Mouse (Mus musculus) stomach, postnatal 0 days (tissue): ENCODE measurements at regions not wholly inside any gene's neighbourhood (a gene's known extent, or its start where the extent isn't known, plus 50 kb on each side); places are given as distances from the start of the nearest gene placed in this dataset.

Experiments used
- ATAC-seq: fragments of 200-750 bp; cut with Nextera tagmentation; 2 replicates; pipeline ENCODE4 v1.8.0; 2017; ENCODE audit not compliant: low FRiP score, low TSS enrichment
- DNase-seq: peaks from one replicate; pipeline ENCODE4 v3.0.0-alpha.2; 2016; ENCODE audit warnings: low spot score
- H3K27ac ChIP-seq: fragments of 300-500 bp; sonication (generic); replicated peaks from 2 replicates; pipeline ENCODE4 v1.5.1; 2014; ENCODE audit warnings: mild to moderate bottlenecking, control low read depth
- H3K27me3 ChIP-seq: fragments of 300-500 bp; sonication (generic); 2 replicates; pipeline ENCODE4 v1.6.1; 2014; ENCODE audit warnings: low read length; ENCODE audit not compliant: control insufficient read depth, insufficient read depth
- H3K36me3 ChIP-seq: fragments of 300-500 bp; sonication (generic); 2 replicates; pipeline ENCODE4 v1.6.1; 2014; ENCODE audit warnings: low read length, mixed read lengths; ENCODE audit not compliant: control insufficient read depth, insufficient read depth
- H3K4me1 ChIP-seq: fragments of 300-500 bp; sonication (generic); replicated peaks from 2 replicates; pipeline ENCODE4 v1.6.1; 2014; ENCODE audit warnings: antibody characterized with exemption; ENCODE audit not compliant: control insufficient read depth, insufficient read depth
- H3K4me2 ChIP-seq: fragments of 300-500 bp; sonication (generic); replicated peaks from 2 replicates; pipeline ENCODE4 v1.6.1; 2014; ENCODE audit warnings: low read depth, mild to moderate bottlenecking, control low read depth, moderate library complexity
- H3K4me3 ChIP-seq: fragments of 300-500 bp; sonication (generic); 2 replicates; pipeline ENCODE4 v1.5.1; 2014; ENCODE audit warnings: low read depth, low read length, control low read depth
- H3K9ac ChIP-seq: fragments of 300-500 bp; sonication (generic); 2 replicates; pipeline ENCODE4 v1.6.1; 2014; ENCODE audit warnings: mild to moderate bottlenecking, low read length, control low read depth, mixed read lengths
- H3K9me3 ChIP-seq: fragments of 300-500 bp; sonication (generic); 2 replicates; pipeline ENCODE4 v1.6.1; 2016; ENCODE audit warnings: low read length; ENCODE audit not compliant: control insufficient read depth
- CTCF ChIP-seq: IDR thresholded peaks from 2 replicates; pipeline ENCODE4 v1.5.1; 2016; ENCODE audit warnings: antibody characterized with exemption, low read depth, mild to moderate bottlenecking, moderate library complexity
- EP300 ChIP-seq: optimal IDR thresholded peaks from 2 replicates; pipeline ENCODE3; 2016; ENCODE audit warnings: antibody characterized with exemption
- WGBS: fragments of 180-500 bp; shearing (Covaris S2); extraction: QIAGEN DNeasy Blood & Tissue Kit; methylation state at CpG from one replicate; pipeline ENCODE4 v1.1.7; 2014; 5-methylcytosine and 5-hydroxymethylcytosine counted together

- no peak overlapping the region for H3K4me3 ChIP-seq
- H3K4me1 ChIP-seq: peaks cover 2% of the 10 kb centered on the region; the same call in 1 of the 2 replicates
- no peaks in the 10 kb centered on the region for H3K9me3 ChIP-seq
- TF ChIP-seq CTCF: no peak
- TF ChIP-seq EP300: no peak
- H3K36me3 ChIP-seq: no peaks in the 10 kb centered on the region
- no peaks in the 10 kb centered on the region for H3K27me3 ChIP-seq
- WGBS: 10% methylated on average over 6 of the region's 6 CpGs
- ATAC-seq: no peak
- no peak for DNase-seq
- no peak overlapping the region for H3K27ac ChIP-seq
- H3K9ac ChIP-seq: no peak overlapping the region
- H3K4me2 ChIP-seq: no peak overlapping the region
Measured at GRCm38 (mm10) chr11:105507972-105508659, 51.6 kb upstream of the March10 start.

- no peak for TF ChIP-seq EP300
- no peak for TF ChIP-seq CTCF
- Histone ChIP-seq H3K9ac (no peak overlapping the region), H3K36me3 (no peaks in the 10 kb centered on the region), H3K27ac (no peak overlapping the region), H3K9me3 (no peaks in the 10 kb centered on the region), H3K4me3 (no peak overlapping the region), H3K4me1 (peaks cover 2% of the 10 kb centered on the region; the same call in 1 of the 2 replicates), H3K4me2 (no peak overlapping the region), H3K27me3 (no peaks in the 10 kb centered on the region)
- 49% methylated on average over 8 of the region's 8 CpGs for WGBS
- ATAC-seq (no peak), DNase-seq (no peak)
Measured at GRCm38 (mm10) chr11:105507332-105507971, 50.9 kb upstream of the March10 start.
